Mouse (Mus musculus): Measurements from ENCODE around the gene Samhd1. TPM values are rescaled to one million over a fixed set of nuclear protein-coding genes. Genes with fewer than 3 reads are reported as not detected.
A peak's percentile ranks its signal among the peaks of the same experiment; 100 is the strongest.

Gene Samhd1
- polyA plus RNA-seq, 1 experiment from 2014 or later, result 37.0 TPM

DNA sequence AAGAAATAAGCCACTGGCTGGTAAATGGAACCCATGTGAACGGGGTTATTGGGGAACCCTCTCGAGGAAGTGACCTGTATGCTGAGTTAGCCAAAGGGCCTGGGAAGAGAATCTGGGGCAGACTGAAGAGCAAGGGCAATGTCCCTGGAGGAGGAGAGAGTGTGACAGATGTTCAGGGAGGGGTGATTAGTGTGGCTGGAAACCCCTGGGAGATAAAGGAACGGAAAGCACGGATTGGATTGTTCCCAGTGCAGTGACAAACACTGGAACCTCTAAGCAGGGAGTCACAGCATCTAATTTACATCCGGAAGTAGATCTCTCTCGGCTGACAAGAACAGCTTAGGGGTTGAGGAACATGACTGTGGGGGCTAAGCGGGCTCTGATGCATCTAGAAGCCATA, 53.1 kb downstream of the Samhd1 start:
- Histone ChIP-seq H3K4me2 (no peak overlapping the region), H3K27me3 (ENCODE audit: insufficient read depth, low read length) (no peaks in the 10 kb centered on the region), H3K9me3 (ENCODE audit: low read depth, low read length) (no peaks in the 10 kb centered on the region), H3K4me1 (ENCODE audit: insufficient read depth) (peaks cover 7% of the 10 kb centered on the region), H3K4me3 (ENCODE audit: low read depth, low read length) (no peak overlapping the region), H3K9ac (no peak overlapping the region), H3K36me3 (ENCODE audit: insufficient read depth) (peaks cover 2% of the 10 kb centered on the region; the same call in 1 of the 2 replicates), H3K27ac (ENCODE audit: low read depth) (no peak overlapping the region)
- no peak for TF ChIP-seq CTCF (IDR thresholded peaks at IDR 0.05; ENCODE audit: low read depth)
- no peak for ATAC-seq (ENCODE audit: insufficient read depth)
- no peak for DNase-seq
- 29% methylated on average over 7 of the region's 7 CpGs for WGBS

DNA sequence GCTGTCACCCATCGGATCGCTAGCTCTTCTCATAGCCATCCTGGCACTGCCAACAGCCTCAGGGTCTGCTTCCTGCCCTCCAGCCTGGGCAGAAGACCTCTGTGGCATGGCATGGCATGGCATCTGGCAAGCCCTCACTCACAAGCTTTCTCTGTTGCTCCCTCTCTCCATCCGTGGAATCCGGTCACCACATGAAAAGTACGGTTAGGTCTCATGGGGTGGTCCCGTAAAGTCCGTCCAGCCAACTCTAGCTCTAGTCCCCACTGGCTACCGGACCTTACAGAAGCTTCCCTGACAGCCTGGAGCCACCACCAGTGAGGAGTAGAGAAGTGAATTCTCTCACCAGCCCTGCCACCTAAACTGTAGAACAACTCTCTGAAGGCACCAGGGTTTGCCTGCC, 53.7 kb downstream of the Samhd1 start:
- Histone ChIP-seq H3K36me3 (ENCODE audit: insufficient read depth) (peaks cover 9% of the 10 kb centered on the region; the same call in 1 of the 2 replicates), H3K4me2 (no peak overlapping the region), H3K27ac (ENCODE audit: low read depth) (no peak overlapping the region), H3K4me1 (ENCODE audit: insufficient read depth) (peaks cover 13% of the 10 kb centered on the region), H3K9ac (no peak overlapping the region), H3K9me3 (ENCODE audit: low read depth, low read length) (no peaks in the 10 kb centered on the region), H3K27me3 (ENCODE audit: insufficient read depth, low read length) (no peaks in the 10 kb centered on the region), H3K4me3 (ENCODE audit: low read depth, low read length) (no peak overlapping the region)
- no peak for TF ChIP-seq CTCF (IDR thresholded peaks at IDR 0.05; ENCODE audit: low read depth)
- WGBS, result 91% methylated on average over 8 of the region's 8 CpGs
- ATAC-seq (ENCODE audit: insufficient read depth) (no peak), DNase-seq (no peak)

DNA sequence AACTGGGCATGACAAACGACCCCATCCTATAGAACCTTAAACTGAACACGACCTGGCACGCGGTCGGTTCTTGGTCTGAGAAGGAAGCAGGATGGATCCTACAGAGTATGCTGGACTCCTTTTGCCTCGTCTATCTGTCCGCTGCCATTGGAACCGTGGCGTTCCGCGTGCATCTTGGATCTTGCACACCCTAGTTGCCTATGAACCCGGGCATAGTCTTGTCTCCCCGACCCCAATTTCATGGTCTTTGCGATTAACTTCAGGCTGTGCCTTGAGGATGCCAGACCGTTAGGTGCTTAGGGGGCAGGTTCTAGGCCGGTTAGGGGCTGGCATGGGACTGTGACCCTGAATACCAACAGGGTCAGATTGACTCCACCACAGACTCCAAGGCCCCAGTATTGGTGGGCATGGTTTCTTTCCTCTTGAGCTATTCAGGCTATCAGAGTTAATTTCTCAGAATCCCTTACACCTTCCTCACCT, 55.3 kb downstream of the Samhd1 start:
- Histone ChIP-seq H3K4me3 (ENCODE audit: low read depth, low read length) (peak overlapping the region; percentile 91), H3K9me3 (ENCODE audit: low read depth, low read length) (no peaks in the 10 kb centered on the region), H3K9ac (peak overlapping the region; percentile 95), H3K27me3 (ENCODE audit: insufficient read depth, low read length) (no peaks in the 10 kb centered on the region), H3K27ac (ENCODE audit: low read depth) (peak overlapping the region; percentile 97), H3K4me1 (ENCODE audit: insufficient read depth) (peaks cover 29% of the 10 kb centered on the region), H3K4me2 (peak overlapping the region; percentile 96), H3K36me3 (ENCODE audit: insufficient read depth) (peaks cover 17% of the 10 kb centered on the region; the same call in 1 of the 2 replicates)
- WGBS, result 8% methylated on average over 16 of the region's 16 CpGs
- TF ChIP-seq CTCF (IDR thresholded peaks at IDR 0.05; ENCODE audit: low read depth), result no peak; the same call in 1 of the 2 replicates
- DNase-seq, result no peak
- no peak; the same call in 1 of the 2 replicates for ATAC-seq (ENCODE audit: insufficient read depth)

DNA sequence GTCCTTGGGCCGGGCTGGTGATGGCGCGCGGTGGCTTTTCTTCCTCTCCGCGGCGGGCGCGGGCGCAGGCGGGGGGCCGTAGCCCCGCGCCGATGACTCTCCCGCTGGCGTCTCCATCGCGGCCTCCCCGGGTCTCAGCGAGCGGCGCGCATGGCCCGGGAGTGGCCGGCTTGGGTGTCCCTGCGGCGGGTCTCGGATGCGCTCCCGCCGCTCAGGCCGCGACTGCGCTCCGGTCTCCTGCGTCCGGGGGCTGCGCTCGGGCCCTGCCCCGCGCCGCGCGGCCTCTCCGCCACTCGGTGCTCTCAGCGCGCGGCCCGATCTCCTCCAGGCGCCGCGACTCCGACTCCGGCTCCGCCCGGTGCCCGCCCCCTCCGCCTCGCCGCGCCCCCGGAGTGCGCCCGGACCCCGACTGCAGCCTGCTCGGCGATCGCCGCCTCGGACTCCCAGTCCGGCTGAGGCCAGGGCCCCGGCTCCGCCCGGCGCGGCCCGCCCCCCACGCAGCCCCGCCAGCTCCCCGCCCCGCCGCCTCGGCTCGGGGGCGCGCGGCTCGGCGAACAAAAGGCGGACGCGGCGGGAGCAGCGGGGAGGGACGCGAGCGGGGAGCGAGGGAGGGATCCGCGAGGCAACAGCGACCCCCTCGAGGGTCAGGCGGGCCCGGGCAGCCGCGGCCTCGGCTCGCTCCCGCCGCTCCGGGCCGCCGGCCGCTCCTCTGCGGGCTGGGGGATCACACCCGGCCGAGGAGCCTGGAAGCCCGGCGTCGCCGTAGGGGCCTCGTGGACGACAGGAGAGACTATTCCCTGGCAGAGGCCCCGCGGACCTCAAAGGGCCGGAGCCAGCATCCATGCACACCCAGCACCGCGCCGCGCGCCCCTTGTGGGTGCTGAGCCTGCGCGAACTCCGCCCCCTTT, 56.0 kb downstream of the Samhd1 start, which contains the start of gene Soga1:
Gene Soga1 (minus strand): TSS at position 462 of the 908 bp plus-strand sequence.
- Histone ChIP-seq H3K4me3 (ENCODE audit: low read depth, low read length) (peak within 1 kb of the TSS; percentile 91), H3K9ac (peak within 1 kb of the TSS; percentile 95), H3K36me3 (ENCODE audit: insufficient read depth) (peaks cover 17% of the 10 kb centered on the region; the same call in 1 of the 2 replicates), H3K9me3 (ENCODE audit: low read depth, low read length) (no peaks in the 10 kb centered on the region), H3K27me3 (ENCODE audit: insufficient read depth, low read length) (no peaks in the 10 kb centered on the region), H3K27ac (ENCODE audit: low read depth) (peak within 1 kb of the TSS; percentile 97), H3K4me1 (ENCODE audit: insufficient read depth) (peaks cover 36% of the 10 kb centered on the region), H3K4me2 (peak within 1 kb of the TSS; percentile 96)
- WGBS, result under 1% methylated on average over 118 of the region's 136 CpGs
- peak; percentile 94 for DNase-seq
- ATAC-seq (ENCODE audit: insufficient read depth), result peak; percentile 90
- TF ChIP-seq CTCF (IDR thresholded peaks at IDR 0.05; ENCODE audit: low read depth), result peak; percentile 46; the same call in 1 of the 2 replicates

DNA sequence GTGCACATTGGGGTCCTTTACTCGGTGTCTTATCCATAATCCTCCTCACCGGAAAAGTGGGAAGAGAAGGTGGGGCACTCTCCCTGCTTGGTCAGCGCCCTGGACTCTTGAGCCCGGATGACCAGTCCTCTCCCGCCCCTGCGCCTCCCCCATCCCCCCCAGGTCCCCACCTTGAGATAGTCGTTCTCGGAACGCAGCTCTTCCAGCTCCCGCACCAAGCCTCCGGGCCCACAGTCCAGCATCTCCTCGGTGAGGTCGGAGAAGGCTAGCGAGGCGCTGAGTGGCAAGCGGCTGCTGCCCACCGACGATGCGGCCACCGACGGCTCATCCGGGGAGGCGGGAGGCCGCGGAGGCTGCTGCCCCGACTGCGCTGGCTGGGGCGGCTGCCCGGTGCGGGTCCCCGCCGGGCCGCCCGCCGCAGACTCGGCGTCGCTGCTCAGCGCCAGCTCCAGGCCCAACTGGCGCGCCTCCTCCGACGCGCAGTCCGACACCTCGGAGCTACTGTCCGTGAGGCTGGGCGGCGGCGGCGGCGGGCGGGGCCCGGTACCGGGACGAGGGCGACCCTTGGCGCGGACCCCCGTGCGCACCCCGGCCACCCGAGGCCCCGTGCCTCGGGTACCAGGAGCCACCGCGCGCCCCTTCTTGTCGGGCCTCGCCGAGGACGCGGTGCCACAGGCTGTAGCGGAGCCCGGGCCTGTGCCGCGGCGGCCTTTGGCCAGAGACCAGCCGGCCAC, 56.8 kb downstream of the Samhd1 start:
- H3K4me1 ChIP-seq (ENCODE audit: insufficient read depth), result peaks cover 40% of the 10 kb centered on the region
- DNase-seq (no peak), ATAC-seq (ENCODE audit: insufficient read depth) (peak; percentile 7; the same call in 1 of the 2 replicates)
- under 1% methylated on average over 70 of the region's 79 CpGs for WGBS
- H3K36me3 ChIP-seq (ENCODE audit: insufficient read depth), result peaks cover 23% of the 10 kb centered on the region
- H3K27me3 ChIP-seq (ENCODE audit: insufficient read depth, low read length), result no peaks in the 10 kb centered on the region
- H3K9me3 ChIP-seq (ENCODE audit: low read depth, low read length), result no peaks in the 10 kb centered on the region
- peak overlapping the region; percentile 95 for H3K9ac ChIP-seq
- peak overlapping the region; percentile 91 for H3K4me3 ChIP-seq (ENCODE audit: low read depth, low read length)
- no peak for TF ChIP-seq CTCF (IDR thresholded peaks at IDR 0.05; ENCODE audit: low read depth)
- H3K27ac ChIP-seq (ENCODE audit: low read depth), result peak overlapping the region; percentile 97
- H3K4me2 ChIP-seq, result peak overlapping the region; percentile 96

DNA sequence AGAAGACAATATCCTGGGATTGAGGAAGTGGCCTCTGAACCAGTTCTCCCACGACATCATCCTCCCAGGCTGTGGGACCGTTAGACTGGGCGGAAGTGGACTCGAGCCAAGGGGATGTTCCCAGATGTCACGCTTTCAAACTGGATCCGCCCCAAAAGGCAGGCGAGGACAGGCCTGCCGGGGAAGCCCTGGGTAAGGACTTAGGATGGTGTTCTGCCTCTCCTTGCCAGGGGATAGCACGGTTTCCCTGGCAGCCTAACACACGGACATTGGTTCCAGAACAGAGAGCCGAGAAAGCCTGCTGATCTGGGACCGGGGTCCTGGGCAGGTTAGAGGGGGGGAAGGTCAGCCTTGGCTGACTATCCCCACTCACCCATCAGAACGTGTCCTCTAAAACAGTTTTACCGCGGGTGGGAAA, 57.4 kb downstream of the Samhd1 start:
- under 1% methylated on average over 15 of the region's 15 CpGs for WGBS
- Histone ChIP-seq H3K27me3 (ENCODE audit: insufficient read depth, low read length) (no peaks in the 10 kb centered on the region), H3K4me1 (ENCODE audit: insufficient read depth) (peaks cover 45% of the 10 kb centered on the region), H3K9ac (peak overlapping the region; percentile 95), H3K9me3 (ENCODE audit: low read depth, low read length) (no peaks in the 10 kb centered on the region), H3K4me2 (peak overlapping the region; percentile 96), H3K4me3 (ENCODE audit: low read depth, low read length) (peak overlapping the region; percentile 91), H3K27ac (ENCODE audit: low read depth) (peak overlapping the region; percentile 97), H3K36me3 (ENCODE audit: insufficient read depth) (peaks cover 29% of the 10 kb centered on the region)
- no peak for TF ChIP-seq CTCF (IDR thresholded peaks at IDR 0.05; ENCODE audit: low read depth)
- peak; percentile 96 for DNase-seq
- peak; percentile 20 for ATAC-seq (ENCODE audit: insufficient read depth)

All from lung, embryonic 14.5 days (tissue).